Mouse (Mus musculus) neural tube, embryonic 14.5 days (tissue): ENCODE measurements around the gene Mtmr12. TPM values are rescaled to one million over a fixed set of nuclear protein-coding genes. Genes with fewer than 3 reads are reported as not detected.

Experiments
- ATAC-seq: fragments of 200-750 bp; cut with Nextera tagmentation; 2 replicates; pipeline ENCODE4 v1.8.0; 2017; ENCODE audit warnings: low read depth, mild to moderate bottlenecking, moderate TSS enrichment, moderate library complexity
- H3K27ac ChIP-seq: fragments of 300-500 bp; sonication (generic); 2 replicates; pipeline ENCODE4 v1.5.1; 2014; ENCODE audit warnings: low read depth, mild to moderate bottlenecking, control low read depth, low read length, moderate library complexity, mixed read lengths
- H3K27me3 ChIP-seq: fragments of 300-500 bp; sonication (generic); 2 replicates; pipeline ENCODE4 v1.6.1; 2014; ENCODE audit warnings: low read length; ENCODE audit not compliant: control insufficient read depth, insufficient read depth
- H3K36me3 ChIP-seq: fragments of 300-500 bp; sonication (generic); 2 replicates; pipeline ENCODE4 v1.6.1; 2014; ENCODE audit warnings: low read length, mixed read lengths; ENCODE audit not compliant: control insufficient read depth, insufficient read depth
- H3K4me1 ChIP-seq: fragments of 300-500 bp; sonication (generic); 2 replicates; pipeline ENCODE4 v1.6.1; 2014; ENCODE audit warnings: low read length; ENCODE audit not compliant: control insufficient read depth, insufficient read depth
- H3K4me2 ChIP-seq: fragments of 300-500 bp; sonication (generic); 2 replicates; pipeline ENCODE4 v1.6.1; 2014; ENCODE audit warnings: mild to moderate bottlenecking, low read depth, low read length, control low read depth
- H3K4me3 ChIP-seq: fragments of 300-500 bp; sonication (generic); 2 replicates; pipeline ENCODE4 v1.5.1; 2014; ENCODE audit warnings: low read depth, low read length, control low read depth, mixed read lengths
- H3K9ac ChIP-seq: fragments of 300-500 bp; sonication (generic); replicated peaks from 2 replicates; pipeline ENCODE4 v1.6.1; 2014; ENCODE audit warnings: low read depth, mild to moderate bottlenecking, control low read depth, low read length, mixed read lengths
- H3K9me3 ChIP-seq: fragments of 300-500 bp; sonication (generic); 2 replicates; pipeline ENCODE4 v1.6.1; 2016; ENCODE audit warnings: low read length; ENCODE audit not compliant: control insufficient read depth
- WGBS: fragments of 180-500 bp; shearing (Covaris S2); extraction: QIAGEN DNeasy Blood & Tissue Kit; methylation state at CpG from one replicate; pipeline ENCODE4 v1.1.7; 2014; 5-methylcytosine and 5-hydroxymethylcytosine counted together
- polyA plus RNA-seq: library from polyadenylated mRNA; unstranded; fragments of >200 nt; fragmentation: Nextera tagmentation; extraction: Ambion mirVana; gene quantifications from 2 replicates; pipeline ENCODE4 v1.2.1, GENCODE M21; 2014

Gene Mtmr12
- polyA plus RNA-seq, 1 experiment from 2014 or later: 7.2 TPM

GRCm38 (mm10) chr15:12217849-12218248, 13.0 kb downstream of the Mtmr12 start:
- Histone ChIP-seq H3K9me3 (no peaks in the 10 kb centered on the region), H3K4me2 (no peak overlapping the region), H3K27ac (no peak overlapping the region), H3K4me1 (peaks cover 6% of the 10 kb centered on the region), H3K4me3 (no peak overlapping the region), H3K9ac (no peak overlapping the region), H3K36me3 (no peaks in the 10 kb centered on the region), H3K27me3 (no peaks in the 10 kb centered on the region)
- ATAC-seq: no peak
- 32% methylated on average over 5 of the region's 5 CpGs for WGBS

DNA sequence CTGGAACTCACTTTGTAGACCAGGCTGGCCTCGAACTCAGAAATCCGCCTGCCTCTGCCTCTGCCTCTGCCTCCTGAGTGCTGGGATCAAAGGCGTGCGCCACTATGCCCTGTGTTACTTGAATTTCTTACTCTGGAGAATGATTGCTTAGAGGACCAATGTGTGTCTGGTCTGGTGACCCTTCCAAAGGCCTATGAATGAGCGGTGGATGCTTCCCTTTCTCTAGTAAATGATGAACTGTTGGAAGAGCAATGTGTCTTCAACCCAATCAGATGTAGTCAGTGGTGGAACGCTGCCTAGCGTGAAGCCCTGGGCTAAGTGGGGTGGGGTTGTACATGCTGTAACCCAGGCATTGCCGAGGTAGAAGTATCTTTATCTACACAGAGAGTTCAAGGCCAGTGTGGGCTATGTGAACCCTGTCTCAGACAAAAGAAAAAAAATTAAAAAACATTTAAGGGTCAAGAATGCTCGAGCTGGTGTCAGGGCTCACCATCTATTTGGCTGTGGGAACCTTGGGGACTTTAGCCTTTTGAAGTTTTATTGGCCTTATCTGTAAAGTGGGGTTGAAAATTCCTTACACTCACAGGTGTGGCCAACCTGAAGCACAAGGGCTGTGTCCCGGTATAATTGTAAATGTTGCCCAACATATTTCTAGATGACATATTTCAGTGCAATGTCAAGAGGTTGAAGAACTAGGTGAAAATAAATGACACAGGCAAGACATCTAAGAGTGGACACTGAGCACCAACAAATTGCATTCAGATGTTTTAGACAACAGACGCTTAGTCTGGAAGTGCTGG, 14.0 kb downstream of the Mtmr12 start:
- 91% methylated on average over 11 of the region's 11 CpGs for WGBS

GRCm38 (mm10) chr15:12221131-12221530, 16.3 kb downstream of the Mtmr12 start:
- 91% methylated on average over 13 of the region's 13 CpGs for WGBS

More for the DNA sequence above, 14.0 kb downstream of the Mtmr12 start:
- Histone ChIP-seq H3K9me3 (no peaks in the 10 kb centered on the region), H3K27me3 (no peaks in the 10 kb centered on the region), H3K9ac (no peak overlapping the region), H3K36me3 (no peaks in the 10 kb centered on the region), H3K4me1 (peaks cover 11% of the 10 kb centered on the region), H3K27ac (no peak overlapping the region), H3K4me3 (no peak overlapping the region), H3K4me2 (no peak overlapping the region)
- no peak for ATAC-seq

GRCm38 (mm10) chr15:12222564-12223302, 17.9 kb downstream of the Mtmr12 start:
- H3K36me3 ChIP-seq: no peaks in the 10 kb centered on the region
- ATAC-seq: no peak
- no peak overlapping the region for H3K4me2 ChIP-seq
- 10% methylated on average over 8 of the region's 8 CpGs for WGBS
- H3K4me1 ChIP-seq: peaks cover 11% of the 10 kb centered on the region
- no peaks in the 10 kb centered on the region for H3K27me3 ChIP-seq
- no peak overlapping the region for H3K4me3 ChIP-seq
- H3K9me3 ChIP-seq: no peaks in the 10 kb centered on the region
- H3K9ac ChIP-seq: no peak overlapping the region
- H3K27ac ChIP-seq: no peak overlapping the region; the same call in 1 of the 2 replicates

More at GRCm38 (mm10) chr15:12221131-12221530, 16.3 kb downstream of the Mtmr12 start:
- Histone ChIP-seq H3K27ac (no peak overlapping the region), H3K4me1 (peaks cover 11% of the 10 kb centered on the region), H3K36me3 (no peaks in the 10 kb centered on the region), H3K9me3 (no peaks in the 10 kb centered on the region), H3K27me3 (no peaks in the 10 kb centered on the region), H3K4me3 (no peak overlapping the region), H3K4me2 (no peak overlapping the region), H3K9ac (no peak overlapping the region)
- ATAC-seq: no peak

DNA sequence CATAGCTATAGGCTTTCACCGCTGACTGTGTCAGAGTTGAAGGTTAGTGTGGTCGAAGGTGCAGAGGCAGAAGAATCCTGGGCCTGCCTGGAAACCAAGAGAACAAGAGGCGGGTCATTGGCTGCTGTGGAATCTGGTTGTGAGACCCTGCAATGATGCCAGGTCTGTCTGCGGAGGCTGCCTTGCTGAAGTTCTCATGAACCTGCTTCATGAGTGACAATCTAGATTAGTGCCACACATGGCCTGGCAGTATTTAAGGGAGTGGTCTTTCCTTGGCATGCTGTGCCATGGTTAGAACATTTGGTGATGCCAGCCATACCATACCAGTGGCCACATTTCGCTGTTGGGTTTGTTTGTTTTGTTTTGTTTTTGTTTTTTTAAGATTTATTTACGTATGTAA, 18.6 kb downstream of the Mtmr12 start:
- no peak overlapping the region for H3K9ac ChIP-seq
- peaks cover 15% of the 10 kb centered on the region for H3K4me1 ChIP-seq
- H3K9me3 ChIP-seq: no peaks in the 10 kb centered on the region
- no peak overlapping the region for H3K27ac ChIP-seq
- H3K4me2 ChIP-seq: no peak overlapping the region
- H3K4me3 ChIP-seq: no peak overlapping the region
- H3K27me3 ChIP-seq: no peaks in the 10 kb centered on the region
- ATAC-seq: no peak
- 57% methylated on average over 6 of the region's 6 CpGs for WGBS
- H3K36me3 ChIP-seq: no peaks in the 10 kb centered on the region

DNA sequence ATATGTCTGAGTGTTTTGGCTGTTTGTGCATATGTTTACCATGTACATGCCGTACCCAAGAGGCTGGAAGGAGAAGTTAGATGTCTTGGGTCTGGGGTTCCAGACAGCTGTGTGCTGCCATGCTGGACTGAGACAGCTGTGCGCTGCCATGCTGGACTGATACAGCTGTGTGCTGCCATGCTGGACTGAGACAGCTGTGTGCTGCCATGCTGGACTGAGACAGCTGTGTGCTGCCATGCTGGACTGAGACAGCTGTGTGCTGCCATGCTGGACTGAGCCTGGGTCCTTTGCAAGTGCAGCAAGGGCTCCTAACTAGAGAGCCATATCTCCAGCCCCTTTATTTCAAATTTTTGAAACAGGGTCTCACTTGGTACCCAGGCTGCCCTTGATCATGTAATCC, 19.4 kb downstream of the Mtmr12 start:
- Histone ChIP-seq H3K27me3 (no peaks in the 10 kb centered on the region), H3K9ac (no peak overlapping the region), H3K4me1 (peaks cover 15% of the 10 kb centered on the region), H3K4me3 (no peak overlapping the region), H3K36me3 (no peaks in the 10 kb centered on the region), H3K27ac (no peak overlapping the region), H3K4me2 (no peak overlapping the region), H3K9me3 (no peaks in the 10 kb centered on the region)
- no peak for ATAC-seq
- 95% methylated on average over 2 of the region's 2 CpGs for WGBS

- peaks cover 15% of the 10 kb centered on the region for H3K4me1 ChIP-seq
- no peak overlapping the region for H3K27ac ChIP-seq
- H3K9me3 ChIP-seq: no peaks in the 10 kb centered on the region
- no peak for ATAC-seq
- H3K4me3 ChIP-seq: no peak overlapping the region
- H3K36me3 ChIP-seq: no peaks in the 10 kb centered on the region
- 79% methylated on average over 4 of the region's 4 CpGs for WGBS
- H3K4me2 ChIP-seq: no peak overlapping the region
- no peak overlapping the region for H3K9ac ChIP-seq
- H3K27me3 ChIP-seq: no peaks in the 10 kb centered on the region
These were observed 20.2 kb downstream of the Mtmr12 start for GRCm38 (mm10) chr15:12225062-12225461.

- Histone ChIP-seq H3K9me3 (no peaks in the 10 kb centered on the region), H3K4me2 (no peak overlapping the region), H3K27ac (no peak overlapping the region), H3K4me3 (no peak overlapping the region), H3K4me1 (peaks cover 15% of the 10 kb centered on the region), H3K9ac (no peak overlapping the region), H3K27me3 (no peaks in the 10 kb centered on the region), H3K36me3 (no peaks in the 10 kb centered on the region)
- 95% methylated on average over 15 of the region's 15 CpGs for WGBS
- no peak for ATAC-seq
These were observed 22.1 kb downstream of the Mtmr12 start for GRCm38 (mm10) chr15:12226908-12227307.

- Histone ChIP-seq H3K4me1 (peaks cover 11% of the 10 kb centered on the region), H3K27ac (no peak overlapping the region), H3K9ac (no peak overlapping the region), H3K4me3 (no peak overlapping the region), H3K36me3 (no peaks in the 10 kb centered on the region), H3K27me3 (no peaks in the 10 kb centered on the region), H3K4me2 (no peak overlapping the region), H3K9me3 (no peaks in the 10 kb centered on the region)
- WGBS: 87% methylated on average over 4 of the region's 4 CpGs
- ATAC-seq: no peak
These were observed 22.5 kb downstream of the Mtmr12 start for GRCm38 (mm10) chr15:12227355-12227754.
